Mouse (Mus musculus): ENCODE results near the gene Adamts8. TPM values are rescaled to one million over a fixed set of nuclear protein-coding genes. Genes with fewer than 3 reads are reported as not detected.

The Adamts8 gene
- total and polyA plus RNA-seq, 3 experiments: not detected

DNA sequence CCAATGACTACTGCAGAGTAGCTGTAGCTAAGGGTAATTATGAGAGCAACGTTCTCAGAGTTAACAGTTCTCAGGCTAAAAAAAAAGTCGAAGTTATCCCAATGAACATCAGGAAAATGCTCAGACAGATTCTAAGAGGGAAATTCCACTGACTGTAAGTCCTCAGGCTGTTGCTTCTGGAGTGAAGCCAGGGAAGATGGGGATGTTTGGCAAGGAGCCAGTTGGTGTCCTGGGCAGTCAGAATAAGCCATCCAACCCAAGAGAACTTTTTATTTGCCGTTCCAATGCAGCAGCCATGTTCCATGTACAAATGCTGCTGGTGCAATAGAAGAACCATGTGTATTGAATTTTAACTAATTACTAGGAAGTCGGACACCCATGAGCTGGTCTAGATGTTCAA, 8.2 kb downstream of the Adamts8 start:
- Histone ChIP-seq H3K4me2 (ENCODE audit: insufficient read depth, low read depth, poor library complexity, severe bottlenecking) (no peak overlapping the region), H3K27me3 (replicated peaks) (no peaks in the 10 kb centered on the region), H3K9ac (ENCODE audit: insufficient read depth, low read depth) (no peak overlapping the region), H3K27ac (ENCODE audit: insufficient read depth, low read depth) (no peak overlapping the region), H3K4me1 (ENCODE audit: control insufficient read depth in 1 of 2, insufficient read depth in 2 of 2) (no peaks in the 10 kb centered on the region), H3K4me3 (replicated peaks in 1 of 3; ENCODE audit: low read depth in 2 of 3, low read length in 2 of 3, poor library complexity in 1 of 3) (no peak overlapping the region), H3K36me3 (replicated peaks in 1 of 2; ENCODE audit: control insufficient read depth in 1 of 2, insufficient read depth in 1 of 2, low read length in 1 of 2) (no peaks in the 10 kb centered on the region), H3K79me2 (replicated peaks; ENCODE audit: control insufficient read depth, extremely low read depth, insufficient read depth, poor library complexity, severe bottlenecking) (no peaks in the 10 kb centered on the region), H3K9me3 (replicated peaks; ENCODE audit: low read length) (no peaks in the 10 kb centered on the region)
- dilution Hi-C loops (cut with MboI; ENCODE audit: extremely low pct_ligation_motif_present, extremely low pct_unique_long_range_greater_than_20kb, low sequenced_read_pairs): no loop called here
- no peak for DNase-seq (ENCODE audit: extremely low read depth)
- TF ChIP-seq USF2 (conservative IDR thresholded peaks at IDR 0.05; ENCODE audit: low read depth, low read length) (no peak), TCF12 (IDR thresholded peaks at IDR 0.05; ENCODE audit: low read depth, low read length) (no peak), ELF1 (IDR thresholded peaks at IDR 0.05; ENCODE audit: low read depth, low read length) (no peak), NRF1 (IDR thresholded peaks at IDR 0.05; ENCODE audit: low read depth, low read length) (no peak), CHD1 (IDR thresholded peaks at IDR 0.05; ENCODE audit: low read depth, low read length) (no peak), MAZ (IDR thresholded peaks at IDR 0.05; ENCODE audit: low read depth, low read length) (no peak), POLR2AphosphoS2 (IDR thresholded peaks at IDR 0.05; ENCODE audit: low read depth, low read length) (no peak)
- in situ Hi-C loops (cut with MboI; ENCODE audit: low pct_ligation_motif_present, low pct_unique_long_range_greater_than_20kb, low sequenced_read_pairs): loop anchor here (5.0 kb wide), 1 partner anchor 137 kb away; no protein-coding TSS in a partner anchor

DNA sequence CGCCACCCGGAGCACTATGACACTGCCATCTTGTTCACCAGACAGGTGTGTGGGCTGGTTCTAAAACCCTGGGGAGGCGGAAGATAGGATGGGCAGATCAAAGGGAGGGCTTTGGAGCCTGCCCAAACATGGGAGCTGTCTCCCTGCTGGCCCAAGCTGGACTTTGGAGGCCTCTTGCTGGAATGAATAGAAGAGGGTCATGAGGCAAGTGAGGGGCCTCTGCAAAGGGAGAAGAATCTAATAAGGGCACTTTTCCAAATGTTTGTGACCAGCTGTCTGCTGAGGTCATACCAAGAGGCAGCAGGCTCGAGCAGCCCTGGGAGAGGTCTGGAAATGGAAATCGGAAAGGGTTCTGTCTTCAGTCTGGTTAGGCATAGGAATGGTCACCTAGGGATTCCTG, 9.1 kb downstream of the Adamts8 start:
- H3K4me1 ChIP-seq (ENCODE audit: control insufficient read depth in 1 of 2, insufficient read depth in 2 of 2): no peaks in the 10 kb centered on the region
- no peak for DNase-seq (ENCODE audit: extremely low read depth)
- H3K27ac ChIP-seq (ENCODE audit: insufficient read depth, low read depth): no peak overlapping the region
- no peaks in the 10 kb centered on the region for H3K36me3 ChIP-seq (replicated peaks in 1 of 2; ENCODE audit: control insufficient read depth in 1 of 2, insufficient read depth in 1 of 2, low read length in 1 of 2)
- dilution Hi-C loops (cut with MboI; ENCODE audit: extremely low pct_ligation_motif_present, extremely low pct_unique_long_range_greater_than_20kb, low sequenced_read_pairs) (no loop called here), in situ Hi-C loops (cut with MboI; ENCODE audit: low pct_ligation_motif_present, low pct_unique_long_range_greater_than_20kb, low sequenced_read_pairs) (loop anchor here (5.0 kb wide), 1 partner anchor 136 kb away; no protein-coding TSS in a partner anchor)
- H3K4me3 ChIP-seq (replicated peaks in 1 of 3; ENCODE audit: low read depth in 2 of 3, low read length in 2 of 3, poor library complexity in 1 of 3): no peak overlapping the region
- no peak overlapping the region for H3K4me2 ChIP-seq (ENCODE audit: insufficient read depth, low read depth, poor library complexity, severe bottlenecking)
- no peak for TF ChIP-seq CHD1 (IDR thresholded peaks at IDR 0.05; ENCODE audit: low read depth, low read length)
- TF ChIP-seq MYC (IDR thresholded peaks at IDR 0.05; ENCODE audit: low read depth, low read length): no peak
- H3K9me3 ChIP-seq (replicated peaks; ENCODE audit: low read length): no peaks in the 10 kb centered on the region
- no peak overlapping the region for H3K9ac ChIP-seq (ENCODE audit: insufficient read depth, low read depth)
- no peaks in the 10 kb centered on the region for H3K79me2 ChIP-seq (replicated peaks; ENCODE audit: control insufficient read depth, extremely low read depth, insufficient read depth, poor library complexity, severe bottlenecking)
- H3K27me3 ChIP-seq (replicated peaks): no peaks in the 10 kb centered on the region

DNA sequence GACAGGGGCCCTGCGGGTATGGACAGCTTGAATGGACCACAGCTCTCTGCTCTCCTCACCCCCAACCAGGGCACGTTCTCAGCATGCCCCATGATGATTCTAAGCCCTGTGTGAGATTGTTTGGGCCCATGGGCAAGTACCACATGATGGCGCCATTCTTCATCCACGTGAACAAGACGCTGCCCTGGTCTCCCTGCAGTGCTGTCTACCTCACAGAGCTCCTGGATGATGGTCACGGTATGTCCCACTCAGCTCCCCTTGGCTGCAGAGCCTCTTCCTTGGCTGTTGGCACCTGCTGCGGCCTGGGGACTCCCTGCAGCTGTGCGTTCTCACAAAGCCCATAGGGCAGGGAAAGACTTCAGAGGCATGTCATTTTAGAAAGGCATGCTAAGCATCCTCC, 10.9 kb downstream of the Adamts8 start:
- H3K79me2 ChIP-seq (replicated peaks; ENCODE audit: control insufficient read depth, extremely low read depth, insufficient read depth, poor library complexity, severe bottlenecking): no peaks in the 10 kb centered on the region
- 0 out of 2 replicates have a peak, but pooled peaks have one; percentile 30 for TF ChIP-seq MAX (IDR thresholded peaks at IDR 0.05; ENCODE audit: low read length)
- no peak for TF ChIP-seq E2F4 (IDR thresholded peaks at IDR 0.05; ENCODE audit: insufficient replicate concordance, low read depth, low read length)
- no peak for TF ChIP-seq USF1 (IDR thresholded peaks at IDR 0.05; ENCODE audit: low read depth, low read length)
- TF ChIP-seq SMC3 (IDR thresholded peaks at IDR 0.05; ENCODE audit: low read depth, low read length): peak; percentile 67
- peak; percentile 32; the same call in 1 of the 2 replicates for TF ChIP-seq BHLHE40 (IDR thresholded peaks at IDR 0.05; ENCODE audit: low read depth, low read length)
- no peak for TF ChIP-seq TBP (conservative IDR thresholded peaks at IDR 0.05; ENCODE audit: low read depth, low read length)
- TF ChIP-seq CTCF (conservative IDR thresholded peaks at IDR 0.05 in 1 of 2, IDR thresholded peaks at IDR 0.05 in 1 of 2; ENCODE audit: low read depth in 2 of 2, low read length in 2 of 2): peak in 1 of 2 experiments; percentile 59; a peak in 2 of 4 replicates
- TF ChIP-seq CHD1 (IDR thresholded peaks at IDR 0.05; ENCODE audit: low read depth, low read length): no peak
- peak; percentile 29 for TF ChIP-seq RAD21 (IDR thresholded peaks at IDR 0.05; ENCODE audit: low read depth, low read length)
- TF ChIP-seq JUN (IDR thresholded peaks at IDR 0.05; ENCODE audit: insufficient read depth, low read depth, low read length): no peak
- no peak for TF ChIP-seq MEF2A (IDR thresholded peaks at IDR 0.05; ENCODE audit: borderline replicate concordance, low read depth, low read length)
- TF ChIP-seq SIN3A (IDR thresholded peaks at IDR 0.05; ENCODE audit: low read length): no peak
- TF ChIP-seq MYC (IDR thresholded peaks at IDR 0.05; ENCODE audit: low read depth, low read length): no peak
- no peak overlapping the region for H3K4me3 ChIP-seq (replicated peaks in 1 of 3; ENCODE audit: low read depth in 2 of 3, low read length in 2 of 3, poor library complexity in 1 of 3)
- no peak overlapping the region for H3K4me2 ChIP-seq (ENCODE audit: insufficient read depth, low read depth, poor library complexity, severe bottlenecking)
- H3K36me3 ChIP-seq (replicated peaks in 1 of 2; ENCODE audit: control insufficient read depth in 1 of 2, insufficient read depth in 1 of 2, low read length in 1 of 2): no peaks in the 10 kb centered on the region
- no peaks in the 10 kb centered on the region for H3K9me3 ChIP-seq (replicated peaks; ENCODE audit: low read length)
- in situ Hi-C loops (cut with MboI; ENCODE audit: low pct_ligation_motif_present, low pct_unique_long_range_greater_than_20kb, low sequenced_read_pairs) (loop anchor here (5.0 kb wide), 1 partner anchor 134 kb away; no protein-coding TSS in a partner anchor), dilution Hi-C loops (cut with MboI; ENCODE audit: extremely low pct_ligation_motif_present, extremely low pct_unique_long_range_greater_than_20kb, low sequenced_read_pairs) (no loop called here)
- no peak overlapping the region for H3K27ac ChIP-seq (ENCODE audit: insufficient read depth, low read depth)
- peak; percentile 27 for DNase-seq (ENCODE audit: extremely low read depth)
- no peaks in the 10 kb centered on the region for H3K4me1 ChIP-seq (ENCODE audit: control insufficient read depth in 1 of 2, insufficient read depth in 2 of 2)
- H3K9ac ChIP-seq (ENCODE audit: insufficient read depth, low read depth): no peak overlapping the region
- no peaks in the 10 kb centered on the region for H3K27me3 ChIP-seq (replicated peaks)
